Mouse (Mus musculus): ENCODE results near the gene Pnpla7. TPM values are rescaled to one million over a fixed set of nuclear protein-coding genes. Genes with fewer than 3 reads are reported as not detected.

Gene Pnpla7
- 100 to 1,000 TPM; 133 to 171 TPM for total RNA-seq (2023)

DNA sequence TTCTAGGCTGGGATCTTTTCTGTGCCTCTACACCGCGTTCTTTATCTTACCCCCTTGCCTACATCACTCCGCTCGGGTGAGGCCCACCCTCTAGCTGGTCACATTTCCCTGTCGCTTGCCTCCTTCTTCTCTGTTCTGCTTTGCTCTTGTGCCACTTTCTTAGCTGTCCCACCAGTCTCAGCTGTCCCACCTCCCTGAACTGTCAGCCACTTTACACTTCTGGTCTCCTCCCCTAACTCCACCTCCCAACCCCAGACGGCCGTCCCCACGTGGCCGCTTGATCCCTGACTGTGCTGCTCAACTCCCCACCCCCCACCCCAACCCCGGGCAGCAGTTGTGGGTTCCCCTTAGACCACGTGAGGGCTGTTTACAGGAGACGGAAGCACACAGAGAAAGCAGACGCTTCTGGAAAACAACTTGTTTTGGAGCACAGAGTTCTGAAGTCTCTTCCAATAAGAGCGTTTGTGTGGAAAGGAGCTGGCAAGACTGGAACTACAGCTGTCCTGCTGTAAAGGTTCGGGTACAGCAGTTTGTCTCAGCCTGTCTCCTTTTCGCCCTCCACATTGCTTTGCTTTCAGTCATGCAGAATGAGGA lies at the start of gene Pnpla7:
Gene Pnpla7, plus strand, starts transcription at position 330 of the 594 bp plus-strand sequence.

GRCm38 (mm10) chr2:24935057-24935796 lies 40.6 kb upstream of the Pnpla7 start, which contains the start of gene Arrdc1:
Arrdc1 (minus strand) TSS chr2:24935252.

GRCm38 (mm10) chr2:24949421-24950188 lies 26.2 kb upstream of the Pnpla7 start, which contains the start of gene Zmynd19:
Zmynd19 (plus strand) TSS chr2:24949792.

DNA sequence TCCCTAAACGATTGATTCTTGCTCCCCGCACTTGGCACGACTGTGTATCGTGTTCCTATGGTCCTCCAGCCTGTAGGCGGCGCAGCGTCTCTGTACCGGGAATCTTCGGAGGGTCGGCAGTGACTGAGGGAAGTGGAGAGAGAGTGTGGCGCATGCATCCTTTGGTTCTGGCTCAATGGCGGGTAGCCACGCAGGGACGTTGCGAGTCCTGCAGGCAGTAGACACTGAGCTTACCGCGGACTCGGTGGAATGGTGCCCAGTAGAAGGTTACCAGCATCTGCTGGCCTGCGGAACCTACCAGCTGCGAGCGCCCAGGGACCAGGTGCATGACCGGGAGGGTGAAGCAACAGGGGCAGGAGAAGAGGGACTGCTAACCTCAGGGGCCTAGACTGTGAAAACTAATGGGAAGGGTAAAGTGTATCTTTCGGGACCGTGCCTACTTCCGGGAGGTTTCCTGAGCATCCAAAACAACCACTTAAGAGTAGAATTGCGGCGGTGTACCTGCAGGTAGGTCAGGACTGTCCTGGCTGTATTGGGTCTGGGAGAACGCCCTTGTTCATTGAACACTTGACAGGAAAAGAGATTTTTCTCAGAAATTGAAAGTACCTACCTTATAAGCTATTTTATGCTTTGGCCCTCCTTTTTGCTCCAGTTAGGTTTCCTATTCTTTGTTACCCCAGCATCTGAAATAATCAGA lies 13.4 kb upstream of the Pnpla7 start, which contains the start of gene Dph7:
Gene Dph7, plus strand, starts transcription at position 97 of the 697 bp plus-strand sequence.

GRCm38 (mm10) chr2:24974906-24975703 lies 728 bp upstream of the Pnpla7 start, which contains the start of gene Mrpl41:
Mrpl41 (minus strand) TSS chr2:24975098.

GRCm38 (mm10) chr2:25054221-25055067 lies 78.6 kb downstream of the Pnpla7 start, which contains the start of gene Nsmf:
Nsmf (plus strand) TSS chr2:25054355.

GRCm38 (mm10) chr2:25080076-25080475 lies 104.2 kb downstream of the Pnpla7 start, which contains the start of gene Entpd8:
Entpd8 (plus strand) TSS chr2:25080304.

GRCm38 (mm10) chr2:25095109-25095850 lies 119.4 kb downstream of the Pnpla7 start, which contains the start of gene Noxa1:
Noxa1 (minus strand) TSS chr2:25095149.

Other genes starting within 250 kb of the Pnpla7 start
- 1 to 10 TPM; 1.6 to 2.6 TPM for gene Cacna1b, start 212.9 kb upstream of the Pnpla7 start, total RNA-seq (2023)
- 100 to 1,000 TPM in 1 of 2 experiments, 10 to 100 TPM in 1; 88.4 to 112 TPM for gene Ehmt1, start 56.4 kb upstream of the Pnpla7 start, total RNA-seq (2023)
- 100 to 1,000 TPM; 127 to 131 TPM for gene Arrdc1, start 40.8 kb upstream of the Pnpla7 start, total RNA-seq (2023)
- gene Zmynd19, start 26.2 kb upstream of the Pnpla7 start, total RNA-seq (2023): 1 to 10 TPM; 7.1 to 7.6 TPM
- 1 to 10 TPM; 6.0 to 7.0 TPM for gene Dph7, start 13.6 kb upstream of the Pnpla7 start, total RNA-seq (2023)
- 10 to 100 TPM; 17.2 to 17.4 TPM for gene Mrpl41, start 935 bp upstream of the Pnpla7 start, total RNA-seq (2023)
- 10 to 100 TPM; 23.6 to 33.9 TPM for gene Nsmf, start 78.3 kb downstream of the Pnpla7 start, total RNA-seq (2023)
- gene Entpd8, start 104.3 kb downstream of the Pnpla7 start, total RNA-seq (2023): not detected
- gene Noxa1, start 119.1 kb downstream of the Pnpla7 start, total RNA-seq (2023): not detected
- gene Nrarp, start 204.7 kb downstream of the Pnpla7 start, total RNA-seq (2023): 1 to 10 TPM; 5.6 to 5.8 TPM
- gene Tor4a, start 220.9 kb downstream of the Pnpla7 start, total RNA-seq (2023): 10 to 100 TPM; 34.6 to 36.4 TPM
- 10 to 100 TPM; 48.9 to 59.0 TPM for gene Nelfb, start 235.5 kb downstream of the Pnpla7 start, total RNA-seq (2023)
- not detected for gene Stpg3, start 238.6 kb downstream of the Pnpla7 start, total RNA-seq (2023)
- gene Fam166a, start 242.7 kb downstream of the Pnpla7 start, total RNA-seq (2023): not detected
- 10 to 100 TPM; 47.5 to 50.6 TPM for gene Tubb4b, start 248.7 kb downstream of the Pnpla7 start, total RNA-seq (2023)